Mouse (Mus musculus) cortical plate, adult 2 months (tissue): ENCODE measurements around the gene Necab3.

Experiments
- CTCF ChIP-seq: fragments of 200-500 bp; IDR thresholded peaks from 2 replicates; pipeline ENCODE4 v1.5.1; 2011; ENCODE audit warnings: mild to moderate bottlenecking, control low read depth, low read length; ENCODE audit not compliant: insufficient read depth; ENCODE audit errors: extremely low read depth
- POLR2A ChIP-seq: fragments of 200-500 bp; IDR thresholded peaks from 2 replicates; pipeline ENCODE4 v1.6.1; 2011; ENCODE audit warnings: mild to moderate bottlenecking, low read length, control low read depth; ENCODE audit not compliant: insufficient read depth; ENCODE audit errors: extremely low read depth

DNA sequence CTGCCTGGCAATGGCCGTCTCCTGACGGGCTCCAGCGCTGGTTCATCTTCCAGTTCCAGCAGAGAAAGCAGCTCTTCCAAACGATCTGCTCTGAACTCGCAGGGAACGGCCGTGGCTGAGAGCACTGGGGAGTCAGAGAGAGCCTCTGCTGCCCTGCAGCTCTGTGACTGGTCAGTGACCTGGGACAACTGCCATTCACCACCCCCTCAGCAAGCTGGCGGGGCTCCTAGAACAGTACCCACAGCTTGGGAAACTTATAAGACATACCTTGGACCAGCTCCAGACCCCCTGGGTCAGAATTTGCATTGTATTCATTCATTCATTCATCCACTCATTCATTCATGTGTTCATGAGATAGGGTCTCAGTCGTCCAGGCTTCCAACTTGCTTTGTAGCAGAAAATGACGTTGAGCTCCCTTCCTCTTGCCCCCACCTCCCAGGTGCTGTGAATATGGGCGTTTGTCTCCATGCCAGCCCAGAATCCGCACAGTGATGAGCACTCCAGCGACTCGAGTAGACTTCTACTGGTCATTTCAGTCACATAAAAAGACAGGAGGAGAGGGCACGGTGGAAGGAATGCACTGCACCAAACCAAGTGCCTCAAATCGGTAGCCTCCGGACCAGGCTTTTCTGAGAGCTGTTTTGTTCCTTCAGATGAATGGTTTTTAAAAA is 26.4 kb upstream of the Necab3 start:
- TF ChIP-seq CTCF (no peak), POLR2A (no peak)
